Mouse (Mus musculus) lung, embryonic 14.5 days (tissue): Measurements from ENCODE around the gene Uqcrq. TPM values are rescaled to one million over a fixed set of nuclear protein-coding genes. Genes with fewer than 3 reads are reported as not detected.

Source experiments
- ATAC-seq: fragments of 200-750 bp; cut with Nextera tagmentation; 2 replicates; pipeline ENCODE4 v1.8.0; 2017; ENCODE audit warnings: mild to moderate bottlenecking, moderate TSS enrichment, moderate library complexity; ENCODE audit not compliant: insufficient read depth
- DNase-seq: peaks from one replicate; pipeline ENCODE4 v3.0.0-alpha.2; 2015
- H3K27ac ChIP-seq: fragments of 300-500 bp; sonication (generic); 2 replicates; pipeline ENCODE4 v1.5.1; 2014; ENCODE audit warnings: low read depth, mild to moderate bottlenecking, moderate library complexity
- H3K27me3 ChIP-seq: fragments of 300-500 bp; sonication (generic); 2 replicates; pipeline ENCODE4 v1.6.1; 2014; ENCODE audit warnings: low read length, control low read depth; ENCODE audit not compliant: insufficient read depth
- H3K36me3 ChIP-seq: fragments of 300-500 bp; sonication (generic); 2 replicates; pipeline ENCODE4 v1.6.1; 2014; ENCODE audit warnings: control low read depth; ENCODE audit not compliant: insufficient read depth
- H3K4me1 ChIP-seq: fragments of 300-500 bp; sonication (generic); 2 replicates; pipeline ENCODE4 v1.6.1; 2014; ENCODE audit warnings: antibody characterized with exemption, control low read depth; ENCODE audit not compliant: insufficient read depth
- H3K4me2 ChIP-seq: fragments of 300-500 bp; sonication (generic); 2 replicates; pipeline ENCODE4 v1.6.1; 2014; ENCODE audit warnings: mild to moderate bottlenecking
- H3K4me3 ChIP-seq: fragments of 300-500 bp; sonication (generic); 2 replicates; pipeline ENCODE4 v1.5.1; 2014; ENCODE audit warnings: low read depth, low read length
- H3K9ac ChIP-seq: fragments of 300-500 bp; sonication (generic); 2 replicates; pipeline ENCODE4 v1.6.1; 2014
- H3K9me3 ChIP-seq: fragments of 300-500 bp; sonication (generic); 2 replicates; pipeline ENCODE4 v1.6.1; 2016; ENCODE audit warnings: low read depth, low read length, control low read depth
- CTCF ChIP-seq: IDR thresholded peaks from 2 replicates; pipeline ENCODE4 v1.5.1; 2016; ENCODE audit warnings: antibody characterized with exemption, low read depth
- WGBS: fragments of 180-500 bp; shearing (Covaris S2); extraction: QIAGEN DNeasy Blood & Tissue Kit; methylation state at CpG from one replicate; pipeline ENCODE4 v1.1.7; 2014; 5-methylcytosine and 5-hydroxymethylcytosine counted together
- polyA plus RNA-seq: library from polyadenylated mRNA; unstranded; fragments of >200 nt; fragmentation: Nextera tagmentation; extraction: Ambion mirVana; gene quantifications from 2 replicates; pipeline ENCODE4 v1.2.1, GENCODE M21; 2014

Gene Uqcrq
- polyA plus RNA-seq, 1 experiment from 2014 or later = 518 TPM

DNA sequence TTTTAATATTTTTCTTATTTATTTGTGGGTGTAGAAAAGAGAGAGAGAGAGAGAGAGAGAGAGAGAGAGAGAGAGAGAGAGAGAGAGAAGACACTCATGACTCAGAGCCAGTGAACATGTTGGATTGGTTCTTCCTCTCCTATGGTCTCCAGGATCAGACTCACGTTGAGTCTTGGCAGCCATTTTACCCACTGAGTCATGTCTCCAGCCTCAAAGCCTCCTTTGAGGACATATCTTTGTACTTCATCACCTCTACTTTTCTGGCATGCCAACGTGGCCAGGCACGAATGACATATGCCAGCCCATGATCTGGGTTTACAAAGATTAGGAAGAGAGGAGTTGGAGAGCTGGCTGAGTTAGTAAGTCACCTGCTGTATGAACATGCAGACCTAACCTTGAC lies 29.6 kb upstream of the Uqcrq start:
- Histone ChIP-seq H3K27me3 (peaks cover 47% of the 10 kb centered on the region), H3K9me3 (no peaks in the 10 kb centered on the region), H3K4me3 (no peak overlapping the region), H3K9ac (no peak overlapping the region), H3K4me1 (no peaks in the 10 kb centered on the region), H3K36me3 (no peaks in the 10 kb centered on the region), H3K27ac (no peak overlapping the region), H3K4me2 (no peak overlapping the region)
- no peak for ATAC-seq
- WGBS = 67% methylated on average over 3 of the region's 3 CpGs
- DNase-seq = no peak
- TF ChIP-seq CTCF = no peak

DNA sequence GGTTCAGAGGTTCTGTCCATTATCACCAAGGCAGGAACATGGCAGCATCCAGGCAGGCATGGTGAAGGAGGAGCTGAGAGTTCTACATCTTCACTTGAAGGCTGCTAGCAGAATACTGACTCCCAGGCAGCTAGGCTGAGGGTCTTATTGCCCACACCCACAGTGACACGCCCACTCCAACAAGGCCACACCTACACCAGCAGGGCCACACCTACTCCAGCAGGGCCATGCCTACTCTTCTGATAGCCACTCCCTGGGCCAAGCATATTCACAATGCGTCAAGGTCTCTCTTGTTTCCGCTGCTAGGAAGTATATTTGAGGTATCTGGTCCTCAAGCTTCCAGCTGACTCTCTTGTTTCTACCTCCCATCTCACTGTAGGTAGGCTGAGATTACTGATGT lies 28.4 kb upstream of the Uqcrq start:
- no peak overlapping the region for H3K4me3 ChIP-seq
- H3K9ac ChIP-seq = no peak overlapping the region
- no peak for TF ChIP-seq CTCF
- no peaks in the 10 kb centered on the region for H3K9me3 ChIP-seq
- 63% methylated on average over 3 of the region's 3 CpGs for WGBS
- ATAC-seq = no peak
- no peak overlapping the region for H3K4me2 ChIP-seq
- no peak overlapping the region for H3K27ac ChIP-seq
- DNase-seq = no peak
- H3K4me1 ChIP-seq = no peaks in the 10 kb centered on the region
- no peaks in the 10 kb centered on the region for H3K36me3 ChIP-seq
- H3K27me3 ChIP-seq = peaks cover 35% of the 10 kb centered on the region

DNA sequence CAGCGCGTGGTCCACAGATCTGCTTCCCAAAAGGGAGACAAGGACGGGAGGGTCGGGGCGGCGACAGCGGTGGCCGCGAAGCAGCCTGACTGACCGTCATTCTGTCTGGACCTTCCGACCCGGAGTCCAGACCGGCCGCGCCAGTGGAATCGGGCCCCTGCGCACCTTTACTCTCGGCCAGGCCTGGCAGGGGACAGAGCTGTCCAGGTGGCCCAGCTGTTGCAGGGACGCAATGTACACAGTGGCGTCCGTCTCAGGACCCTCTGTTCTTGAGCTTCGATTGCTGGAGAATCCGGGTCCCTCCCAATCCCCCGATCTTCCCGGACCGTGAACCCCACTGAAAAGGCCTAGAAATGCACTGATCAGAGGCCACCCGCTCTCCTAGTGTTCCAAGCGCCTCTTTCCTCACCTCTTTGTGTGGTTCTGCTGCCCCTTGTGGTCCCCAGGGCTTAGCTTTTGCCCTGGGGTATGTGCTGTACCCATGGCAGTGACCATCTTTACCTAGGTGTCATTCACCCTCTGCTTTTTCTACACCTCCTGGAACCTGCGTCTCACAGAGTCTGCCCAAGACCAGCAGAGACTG lies 26.8 kb upstream of the Uqcrq start:
- ATAC-seq = peak; percentile 48; the same call in 1 of the 2 replicates

DNA sequence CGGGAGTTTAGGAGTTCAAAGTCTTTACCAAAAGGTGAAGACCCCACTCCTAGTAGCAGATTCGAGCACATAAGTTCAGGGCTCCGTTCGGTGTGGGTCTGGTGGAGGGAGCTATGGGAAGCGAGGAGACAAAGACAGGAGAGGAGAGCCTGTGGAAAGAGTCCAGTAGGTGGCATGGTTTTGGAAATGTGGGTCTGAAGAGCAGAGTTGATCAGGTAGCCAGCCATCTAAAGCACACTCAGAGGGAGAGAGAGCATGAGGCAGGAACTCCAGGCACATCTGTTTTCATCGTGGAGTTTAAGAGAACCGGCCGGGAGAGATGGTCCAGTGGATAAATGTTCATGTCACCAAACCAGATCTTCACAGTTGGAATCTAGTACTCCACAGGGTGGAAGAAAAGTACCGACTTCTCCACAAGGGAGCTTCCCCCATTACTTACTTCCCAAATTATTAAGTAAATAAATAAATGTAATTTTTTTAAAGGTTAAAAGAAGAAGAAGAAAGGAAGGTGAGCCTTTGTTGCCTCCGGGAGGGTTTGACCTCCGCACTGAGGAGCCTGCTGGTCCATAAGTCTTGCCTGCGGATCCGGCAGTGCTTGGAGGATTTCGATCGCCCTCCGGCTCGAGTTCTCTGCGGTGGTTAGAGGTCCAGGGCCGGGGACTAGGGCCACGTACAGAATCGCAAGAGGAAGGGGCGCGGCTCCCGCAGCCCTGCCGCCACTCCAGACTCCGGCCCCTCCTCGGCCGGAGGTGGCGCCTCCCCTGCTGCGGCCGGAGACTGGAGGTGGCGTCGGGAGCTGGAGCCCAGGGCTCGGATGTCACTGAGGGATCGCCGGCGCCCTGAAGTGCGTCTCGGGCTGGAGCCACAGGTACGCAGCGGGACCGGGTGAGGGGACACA lies 26.1 kb upstream of the Uqcrq start, which contains the start of the genes Gm10447 and Shroom1:
Gm10447 (minus strand) TSS at position 637 of the 898 bp plus-strand sequence.
Shroom1 (plus strand) TSS at position 732 of the 898 bp plus-strand sequence.
- Histone ChIP-seq H3K4me3 (peak within 1 kb of the TSS; percentile 54), H3K4me1 (no peaks in the 10 kb centered on the region), H3K4me2 (peak within 1 kb of the TSS; percentile 89), H3K9me3 (no peaks in the 10 kb centered on the region), H3K36me3 (no peaks in the 10 kb centered on the region), H3K27ac (no peak within 1 kb of the TSS), H3K9ac (peak within 1 kb of the TSS; percentile 57), H3K27me3 (peaks cover 12% of the 10 kb centered on the region)
- DNase-seq (peak; percentile 85), ATAC-seq (peak; percentile 92)
- 3% methylated on average over 42 of the region's 42 CpGs for WGBS
- peak; percentile 60 for TF ChIP-seq CTCF

More for the DNA sequence above, 26.8 kb upstream of the Uqcrq start:
- Histone ChIP-seq H3K36me3 (no peaks in the 10 kb centered on the region), H3K27me3 (peaks cover 19% of the 10 kb centered on the region), H3K4me2 (peak overlapping the region; percentile 89), H3K4me3 (peak overlapping the region; percentile 54), H3K9ac (peak overlapping the region; percentile 57), H3K4me1 (no peaks in the 10 kb centered on the region), H3K27ac (no peak overlapping the region), H3K9me3 (no peaks in the 10 kb centered on the region)
- peak; percentile 53 for TF ChIP-seq CTCF
- peak; percentile 46 for DNase-seq
- WGBS = 6% methylated on average over 29 of the region's 29 CpGs

DNA sequence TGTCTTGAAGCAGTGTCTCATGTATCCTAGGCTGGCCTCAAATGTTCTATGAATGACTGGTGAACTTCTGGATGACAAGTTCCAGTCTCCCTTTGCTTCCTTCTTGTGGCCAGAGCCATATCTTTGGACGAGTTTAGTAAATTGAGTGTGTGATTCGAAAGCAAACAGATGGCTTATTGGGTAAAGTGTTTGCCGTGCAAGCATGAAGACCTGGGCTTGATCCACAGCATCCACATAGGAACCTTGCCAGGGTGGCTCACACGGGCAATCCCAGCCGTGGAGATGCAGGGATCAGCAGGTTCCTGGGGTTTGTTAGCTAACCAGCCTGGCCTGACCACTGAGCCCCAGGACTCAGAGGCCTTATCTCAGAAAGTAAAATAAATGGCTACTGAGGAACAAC lies 22.4 kb upstream of the Uqcrq start:
- H3K4me1 ChIP-seq = peaks cover 5% of the 10 kb centered on the region; the same call in 1 of the 2 replicates
- H3K9me3 ChIP-seq = no peaks in the 10 kb centered on the region
- no peak overlapping the region for H3K9ac ChIP-seq
- no peak overlapping the region for H3K27ac ChIP-seq
- no peak for DNase-seq
- 69% methylated on average over 5 of the region's 5 CpGs for WGBS
- peaks cover 6% of the 10 kb centered on the region; the same call in 1 of the 2 replicates for H3K27me3 ChIP-seq
- ATAC-seq = no peak
- TF ChIP-seq CTCF = no peak
- no peak overlapping the region for H3K4me2 ChIP-seq
- no peaks in the 10 kb centered on the region for H3K36me3 ChIP-seq
- H3K4me3 ChIP-seq = no peak overlapping the region

DNA sequence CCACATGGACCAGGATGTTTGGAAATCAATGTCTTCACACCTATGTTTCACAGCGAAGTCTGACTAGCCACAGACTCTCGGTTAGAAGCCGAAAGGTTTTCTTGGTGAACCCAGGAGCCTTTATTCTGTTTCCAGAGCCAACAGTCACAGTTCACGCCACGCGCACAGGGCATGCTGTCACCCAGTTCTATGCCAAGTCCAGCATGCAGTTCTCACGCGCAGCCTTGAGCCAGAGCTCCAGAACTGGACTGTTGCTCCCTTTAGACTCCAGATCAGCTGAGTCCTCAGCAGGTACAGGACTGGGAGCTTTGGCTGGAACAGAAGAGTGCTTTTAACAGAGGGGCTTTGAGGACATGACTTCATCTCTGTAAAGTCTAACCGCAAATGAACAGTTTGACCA lies 21.8 kb upstream of the Uqcrq start:
- Histone ChIP-seq H3K36me3 (no peaks in the 10 kb centered on the region), H3K9ac (no peak overlapping the region), H3K27me3 (no peaks in the 10 kb centered on the region), H3K4me1 (peaks cover 5% of the 10 kb centered on the region; the same call in 1 of the 2 replicates), H3K4me3 (no peak overlapping the region), H3K27ac (no peak overlapping the region), H3K4me2 (no peak overlapping the region), H3K9me3 (no peaks in the 10 kb centered on the region)
- TF ChIP-seq CTCF = no peak
- WGBS = 93% methylated on average over 9 of the region's 9 CpGs
- no peak for ATAC-seq
- no peak for DNase-seq

DNA sequence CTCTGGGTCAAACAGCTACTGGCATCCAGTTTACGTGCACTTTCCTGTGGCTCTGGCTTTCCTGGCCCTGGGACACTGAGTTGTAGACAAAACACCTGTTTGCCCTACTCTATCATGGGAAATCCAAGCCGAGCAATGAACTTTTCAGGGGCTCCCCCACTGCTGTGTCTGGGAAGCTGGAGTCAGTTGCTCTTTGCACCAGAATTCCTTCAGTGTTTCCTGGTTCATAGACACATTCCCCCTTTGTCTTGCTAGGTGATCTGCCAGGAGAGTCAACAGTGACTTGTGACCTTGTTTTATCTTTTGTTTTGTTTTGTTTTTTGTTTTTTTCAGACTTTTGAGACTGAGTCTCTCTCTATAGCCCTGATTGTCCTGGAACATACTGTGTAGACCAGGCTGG lies 20.7 kb upstream of the Uqcrq start:
- H3K4me3 ChIP-seq = no peak overlapping the region
- WGBS = 34% methylated on average over 2 of the region's 2 CpGs
- no peak for TF ChIP-seq CTCF
- H3K27ac ChIP-seq = no peak overlapping the region
- no peaks in the 10 kb centered on the region for H3K36me3 ChIP-seq
- H3K9me3 ChIP-seq = no peaks in the 10 kb centered on the region
- ATAC-seq = no peak
- H3K9ac ChIP-seq = no peak overlapping the region
- no peaks in the 10 kb centered on the region for H3K27me3 ChIP-seq
- DNase-seq = no peak
- no peak overlapping the region for H3K4me2 ChIP-seq
- H3K4me1 ChIP-seq = peaks cover 5% of the 10 kb centered on the region; the same call in 1 of the 2 replicates
